Mouse (Mus musculus): Measurements from ENCODE around the gene Hoxb8.

DNA sequence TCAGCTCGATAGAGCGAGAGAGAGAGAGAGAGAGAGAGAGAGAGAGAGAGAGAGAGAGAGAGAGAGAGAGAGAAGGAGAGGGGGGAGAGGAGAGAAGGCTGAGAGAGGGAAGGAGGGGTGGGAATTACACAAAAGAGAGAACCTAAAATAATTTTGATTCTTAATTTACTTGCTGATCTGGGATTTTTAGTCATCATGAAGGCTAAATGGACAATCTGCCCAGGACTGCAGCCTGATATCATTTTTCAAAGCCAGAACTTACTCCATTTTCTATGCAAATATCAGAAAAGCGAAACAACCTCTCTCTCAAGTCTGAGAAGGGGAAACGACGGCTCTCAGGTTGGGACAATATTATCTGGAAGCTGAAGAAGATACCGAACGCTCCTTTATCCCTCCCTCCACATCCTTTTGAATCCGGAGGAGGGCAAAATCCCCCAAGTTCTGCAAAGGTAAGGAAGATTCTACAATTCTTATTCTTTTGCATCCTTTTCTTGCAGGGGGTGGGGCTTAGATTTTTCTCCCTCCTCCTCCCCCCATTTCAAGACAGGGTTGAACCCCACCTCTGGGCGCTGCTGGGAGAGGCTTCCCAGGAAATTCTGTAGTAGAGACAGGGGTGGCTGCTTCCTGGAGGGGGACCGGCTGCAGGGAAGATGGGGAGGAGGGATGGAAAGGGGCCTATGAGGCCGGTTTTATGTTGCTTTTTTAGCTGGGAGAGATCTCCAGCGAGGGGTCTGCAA lies 11.0 kb downstream of the Hoxb8 start:
- no peak for TF ChIP-seq CTCF (IDR thresholded peaks at IDR 0.05; ENCODE audit: low read depth, low read length)
- TF ChIP-seq POLR2A (IDR thresholded peaks at IDR 0.05; ENCODE audit: borderline replicate concordance, low read depth, low read length): no peak
